Mouse (Mus musculus) cortical plate, adult 2 months (tissue): ENCODE measurements at regions not wholly inside any gene's neighbourhood (a gene's known extent, or its start where the extent isn't known, plus 50 kb on each side); places are given as distances from the start of the nearest gene placed in this dataset.

Source experiments
- CTCF ChIP-seq: fragments of 200-500 bp; IDR thresholded peaks from 2 replicates; pipeline ENCODE4 v1.5.1; 2011; ENCODE audit warnings: mild to moderate bottlenecking, control low read depth, low read length; ENCODE audit not compliant: insufficient read depth; ENCODE audit errors: extremely low read depth
- POLR2A ChIP-seq: fragments of 200-500 bp; IDR thresholded peaks from 2 replicates; pipeline ENCODE4 v1.6.1; 2011; ENCODE audit warnings: mild to moderate bottlenecking, low read length, control low read depth; ENCODE audit not compliant: insufficient read depth; ENCODE audit errors: extremely low read depth

- TF ChIP-seq CTCF (no peak), POLR2A (no peak)
Observed at GRCm38 (mm10) chr6:127362966-127363752, 83.5 kb upstream of the Parp11 start.
